Mouse (Mus musculus): ENCODE measurements around the gene Ptgis. TPM values are rescaled to one million over a fixed set of nuclear protein-coding genes. Genes with fewer than 3 reads are reported as not detected.
"Not testable (repeated sequence)": the region's sequence is repeated elsewhere in the genome, so short reads cannot be mapped to it uniquely, and the experiment has no call there.

Gene Ptgis
- total RNA-seq, 2 experiments from 2014 or later, result 1.4 to 1.8 TPM

DNA sequence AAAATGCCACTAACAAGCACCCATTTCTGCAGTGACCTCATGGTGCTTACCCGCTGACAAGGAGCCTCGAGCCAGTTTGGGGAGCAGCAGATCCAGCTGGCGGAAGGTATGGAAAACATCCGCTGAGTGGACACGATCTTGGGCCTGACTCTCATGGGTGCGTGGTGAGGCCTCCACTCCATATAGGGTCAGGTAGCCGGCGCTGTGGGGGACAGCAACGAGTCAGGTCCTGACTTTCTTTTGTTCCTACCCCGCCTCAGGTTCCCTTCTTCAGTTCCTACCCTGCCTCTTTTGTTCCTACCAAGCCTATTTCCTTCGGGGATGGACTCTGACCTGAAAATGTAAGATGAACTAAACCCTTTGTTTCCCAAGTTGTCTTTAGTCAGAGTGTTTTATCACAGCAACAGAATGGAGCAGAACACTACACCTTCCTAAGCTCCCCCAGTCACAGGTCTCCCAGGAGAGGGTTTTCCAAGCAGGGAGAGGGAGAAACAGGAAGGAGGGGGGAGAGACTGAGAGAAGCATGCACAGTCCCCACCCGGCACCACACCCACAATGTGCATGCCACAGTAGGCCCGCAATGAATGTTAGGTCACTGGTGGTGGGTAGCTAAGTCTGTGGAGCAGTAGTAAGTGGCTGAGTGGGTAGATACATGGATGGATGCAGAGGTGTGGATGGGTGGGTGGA lies 19.1 kb downstream of the Ptgis start:
- DNase-seq (ENCODE audit: extremely low spot score in 1 of 2, low spot score in 2 of 2), result no peak
- no peak for TF ChIP-seq CTCF (IDR thresholded peaks at IDR 0.05)
- intact Hi-C loops (cut with DNase I), result loop anchor here (5.0 kb wide), 1 partner anchor 196 kb away; no protein-coding TSS in a partner anchor
- no peak overlapping the region for H3K27ac ChIP-seq
- H3K4me3 ChIP-seq, result no peak overlapping the region

DNA sequence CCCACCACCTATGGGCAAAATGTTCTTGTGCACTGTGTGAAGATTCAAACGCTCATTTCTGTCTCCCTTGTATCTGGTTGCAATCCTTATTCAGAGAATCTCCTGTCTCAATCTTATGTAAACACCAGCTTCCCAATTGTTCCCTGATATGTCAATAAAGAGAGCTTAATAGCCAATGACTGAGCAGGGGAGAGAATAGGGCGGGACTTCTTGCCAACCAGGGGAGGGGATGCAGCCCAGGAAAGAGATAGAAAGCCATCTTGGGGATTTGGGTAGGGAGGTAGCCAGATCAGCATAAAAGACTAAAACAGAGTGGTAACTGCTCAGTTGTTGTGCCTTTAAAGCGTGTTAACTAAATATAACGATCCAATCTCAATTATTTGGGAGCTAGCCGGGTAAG lies 19.7 kb downstream of the Ptgis start:
- H3K27ac ChIP-seq, result no peak overlapping the region
- intact Hi-C loops (cut with DNase I), result loop anchor here (5.0 kb wide), 1 partner anchor 197 kb away; no protein-coding TSS in a partner anchor
- no peak for TF ChIP-seq CTCF (IDR thresholded peaks at IDR 0.05)
- no peak for DNase-seq (ENCODE audit: extremely low spot score in 1 of 2, low spot score in 2 of 2)
- no peak overlapping the region for H3K4me3 ChIP-seq

- H3K27ac ChIP-seq, result peak overlapping the region; percentile 54; the same call in 1 of the 2 replicates
- peak overlapping the region; percentile 11; the same call in 1 of the 2 replicates for H3K4me3 ChIP-seq
- peak; percentile 86 to 89 for DNase-seq (ENCODE audit: extremely low spot score in 1 of 2, low spot score in 2 of 2)
- TF ChIP-seq CTCF (IDR thresholded peaks at IDR 0.05), result peak; percentile 94
- intact Hi-C loops (cut with DNase I), result loop anchor here (1.0 kb wide), 2 partner anchors 107 to 147 kb away; no protein-coding TSS in a partner anchor
Measured at GRCm38 (mm10) chr2:167219154-167219775, 21.1 kb downstream of the Ptgis start.

DNA sequence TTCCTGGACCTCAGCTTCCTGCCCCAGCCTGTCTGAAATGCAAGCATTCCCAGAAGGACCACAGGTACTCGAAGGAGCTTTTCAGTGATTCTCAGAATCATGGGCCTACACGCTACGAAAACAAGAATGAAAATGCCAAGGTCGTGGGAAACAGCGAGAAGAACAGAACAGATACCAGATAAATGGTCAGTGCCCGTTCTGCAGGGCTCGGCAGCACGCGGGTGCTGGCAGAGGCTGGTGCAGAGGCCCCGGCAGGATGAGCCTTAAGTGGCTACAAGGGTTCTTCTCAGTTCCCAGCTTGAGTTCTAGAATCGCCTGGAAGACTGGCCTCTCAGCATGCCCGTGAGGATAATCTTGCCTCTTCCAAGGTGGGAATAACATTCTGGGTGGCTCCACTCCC lies 26.7 kb downstream of the Ptgis start:
- intact Hi-C loops (cut with DNase I), result no loop called here
- no peak for TF ChIP-seq CTCF (IDR thresholded peaks at IDR 0.05)
- H3K4me3 ChIP-seq, result no peak overlapping the region
- H3K27ac ChIP-seq, result no peak overlapping the region
- DNase-seq (ENCODE audit: extremely low spot score in 1 of 2, low spot score in 2 of 2), result no peak

GRCm38 (mm10) chr2:167213076-167213475 lies 27.3 kb downstream of the Ptgis start:
- Histone ChIP-seq H3K4me3 (no peak overlapping the region), H3K27ac (no peak overlapping the region)
- TF ChIP-seq CTCF (IDR thresholded peaks at IDR 0.05), result peak; percentile 11
- intact Hi-C loops (cut with DNase I), result no loop called here
- DNase-seq (ENCODE audit: extremely low spot score in 1 of 2, low spot score in 2 of 2), result no peak

DNA sequence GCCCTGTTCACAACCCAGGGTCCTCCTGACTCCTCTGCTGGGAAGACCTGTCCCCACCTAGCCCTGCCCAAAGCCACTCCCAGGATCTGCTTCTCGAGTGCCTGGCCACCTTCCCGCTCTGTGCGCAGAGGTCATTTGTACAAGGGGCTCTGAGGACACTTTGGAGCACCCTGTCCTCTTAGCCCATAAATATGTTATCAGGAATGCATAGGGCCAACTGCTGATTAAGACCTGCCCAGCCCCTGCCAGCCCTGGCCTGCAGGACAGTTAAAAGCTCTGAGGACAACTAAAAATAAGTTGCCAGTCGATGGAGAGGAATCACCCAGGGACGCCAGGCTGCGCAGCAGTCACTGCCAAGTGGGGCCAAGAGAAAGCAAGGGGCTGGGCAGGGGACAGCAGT lies 27.9 kb downstream of the Ptgis start:
- DNase-seq (ENCODE audit: extremely low spot score in 1 of 2, low spot score in 2 of 2), result no peak
- intact Hi-C loops (cut with DNase I), result no loop called here
- no peak for TF ChIP-seq CTCF (IDR thresholded peaks at IDR 0.05)
- H3K4me3 ChIP-seq, result no peak overlapping the region
- no peak overlapping the region for H3K27ac ChIP-seq

DNA sequence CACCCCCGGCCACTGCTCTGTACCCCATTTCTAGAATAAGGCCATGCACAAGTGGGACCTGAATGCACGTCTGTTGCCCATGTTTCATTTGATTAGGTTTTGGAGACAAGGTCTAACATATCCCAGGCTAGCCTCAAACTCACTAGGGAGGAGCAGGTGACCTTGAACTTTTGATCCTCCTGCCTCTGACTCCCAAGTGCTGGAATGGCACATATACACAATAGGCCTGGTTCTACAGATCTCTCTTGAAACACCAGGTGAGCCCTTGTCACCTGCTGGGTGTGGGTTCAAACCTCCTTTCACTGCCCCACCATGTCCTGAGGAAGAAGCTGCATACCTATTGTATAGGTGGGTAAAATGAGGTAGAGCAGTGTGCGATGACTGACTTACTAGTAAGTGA lies 28.3 kb downstream of the Ptgis start:
- H3K4me3 ChIP-seq, result no peak overlapping the region
- intact Hi-C loops (cut with DNase I), result no loop called here
- H3K27ac ChIP-seq, result no peak overlapping the region
- no peak for DNase-seq (ENCODE audit: extremely low spot score in 1 of 2, low spot score in 2 of 2)
- no peak for TF ChIP-seq CTCF (IDR thresholded peaks at IDR 0.05)

- TF ChIP-seq CTCF (IDR thresholded peaks at IDR 0.05), result no peak
- Histone ChIP-seq H3K27ac (no peak overlapping the region), H3K4me3 (no peak overlapping the region)
- DNase-seq (ENCODE audit: extremely low spot score in 1 of 2, low spot score in 2 of 2), result no peak
- intact Hi-C loops (cut with DNase I), result no loop called here
Measured at GRCm38 (mm10) chr2:167209900-167210299, 30.5 kb downstream of the Ptgis start.

DNA sequence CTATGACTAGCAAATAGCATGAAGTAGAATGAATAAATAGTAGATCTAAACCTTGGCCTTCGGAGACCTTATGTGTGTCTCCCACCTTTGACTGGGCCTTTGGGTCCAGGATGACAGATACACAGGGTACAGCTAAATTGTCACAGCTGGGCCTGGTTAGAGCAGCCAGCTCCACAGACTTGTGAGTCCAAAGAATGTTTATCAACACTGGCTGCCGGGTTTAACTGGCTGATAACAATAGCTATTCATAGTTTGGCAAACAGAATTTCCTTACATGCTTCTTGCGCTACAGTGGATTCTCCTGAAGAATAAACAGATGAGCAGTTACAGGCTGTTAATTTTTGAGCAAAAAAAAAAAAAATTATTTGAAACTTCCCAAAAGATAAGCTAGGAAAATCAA lies 31.4 kb downstream of the Ptgis start:
- TF ChIP-seq CTCF (IDR thresholded peaks at IDR 0.05), result no peak
- DNase-seq (ENCODE audit: extremely low spot score in 1 of 2, low spot score in 2 of 2), result no peak
- no peak overlapping the region for H3K27ac ChIP-seq
- no peak overlapping the region for H3K4me3 ChIP-seq
- intact Hi-C loops (cut with DNase I), result no loop called here

DNA sequence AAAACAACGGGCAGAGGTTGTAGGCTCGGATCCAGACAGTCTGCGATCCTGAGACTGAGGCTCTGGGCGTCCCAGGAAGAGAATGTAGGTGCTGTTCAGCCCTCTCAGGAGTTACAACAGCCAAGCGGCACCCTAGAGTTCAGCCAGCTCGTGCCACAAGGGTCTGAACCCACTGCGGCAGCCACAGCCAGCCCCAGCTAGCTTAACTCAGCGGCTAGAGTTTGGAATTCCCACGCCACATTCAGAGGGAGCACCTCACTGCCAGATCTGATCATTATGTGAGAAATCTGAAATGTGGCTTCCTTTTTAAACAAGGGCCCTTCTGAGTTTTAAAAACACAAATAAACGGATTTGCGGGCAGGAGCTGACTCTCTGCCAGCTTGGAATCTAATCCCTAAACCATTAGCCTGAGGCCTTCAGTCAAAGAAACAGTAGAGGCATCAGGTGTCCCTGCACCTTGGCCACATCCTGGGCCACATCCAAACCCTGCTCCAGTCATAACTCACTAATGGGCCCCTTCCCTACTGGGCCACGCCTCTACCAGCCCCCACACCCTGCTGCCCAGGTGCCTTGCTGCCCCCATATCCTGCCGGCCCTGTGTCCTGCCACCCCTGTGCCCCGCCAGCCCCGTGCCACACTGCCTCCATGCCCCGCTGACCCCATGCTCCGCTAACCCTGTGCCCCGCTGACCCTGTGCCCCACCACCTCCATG lies 34.3 kb downstream of the Ptgis start:
- Histone ChIP-seq H3K4me3 (no peak overlapping the region), H3K27ac (no peak overlapping the region)
- no peak for TF ChIP-seq CTCF (IDR thresholded peaks at IDR 0.05)
- intact Hi-C loops (cut with DNase I), result no loop called here
- DNase-seq (ENCODE audit: extremely low spot score in 1 of 2, low spot score in 2 of 2), result no peak

DNA sequence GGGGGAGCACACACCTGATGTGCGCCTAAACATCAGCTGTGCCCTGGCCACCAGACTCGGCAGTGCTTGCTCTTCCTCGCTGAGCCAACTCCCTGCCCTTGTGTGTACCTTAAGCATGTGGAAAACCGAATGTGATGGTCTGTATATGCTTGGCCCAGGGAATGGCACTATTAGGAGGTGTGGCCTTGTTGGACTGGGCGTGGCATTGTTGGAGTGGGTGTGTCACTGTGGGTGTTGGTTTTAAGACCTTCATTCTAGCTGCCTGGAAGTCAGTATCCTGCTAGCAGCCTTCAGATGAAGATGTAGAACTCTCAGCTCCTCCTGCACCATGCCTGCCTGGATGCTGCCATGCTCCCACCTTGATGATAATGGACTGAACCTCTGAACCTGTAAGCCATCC lies 35.7 kb downstream of the Ptgis start:
- H3K4me3 ChIP-seq; intact Hi-C loops (cut with DNase I); DNase-seq (ENCODE audit: extremely low spot score in 1 of 2, low spot score in 2 of 2); H3K27ac ChIP-seq: not testable (repeated sequence)

DNA sequence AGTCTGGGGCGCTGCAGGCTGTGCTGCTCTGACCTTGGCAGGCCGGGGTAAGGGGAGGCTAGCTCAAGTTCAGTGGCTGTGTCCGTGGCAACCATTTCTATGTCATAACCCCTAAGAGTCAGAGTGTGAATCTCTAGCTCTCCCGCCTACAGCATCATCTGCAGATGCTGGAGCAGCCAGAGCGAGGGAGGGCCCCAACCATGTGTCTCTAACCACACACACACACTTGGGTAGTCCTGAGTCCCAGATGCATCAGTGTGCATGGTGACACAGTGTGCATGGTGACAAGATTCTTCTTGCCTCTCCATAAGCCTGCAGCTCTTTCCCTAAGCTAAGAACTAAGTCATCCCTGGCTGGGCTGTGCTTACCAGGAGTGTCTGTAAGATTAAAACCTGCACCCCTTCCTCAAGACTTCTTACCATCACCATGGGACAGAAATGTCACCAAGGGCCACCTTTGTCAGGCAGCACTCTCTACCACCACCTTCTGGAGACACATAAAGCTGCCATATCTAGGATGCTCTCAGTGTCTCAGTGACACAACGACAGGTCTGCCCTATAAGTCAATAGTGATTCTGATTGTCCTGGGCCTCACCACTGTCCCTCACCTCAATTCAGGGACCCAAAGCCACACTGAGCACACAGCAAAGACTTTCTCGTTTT lies 36.8 kb downstream of the Ptgis start:
- TF ChIP-seq CTCF (IDR thresholded peaks at IDR 0.05), result peak; percentile 63
- intact Hi-C loops (cut with DNase I), result loop anchor here (2.0 kb wide), 1 partner anchor 131 kb away; no protein-coding TSS in a partner anchor
- Histone ChIP-seq H3K27ac (peak overlapping the region; percentile 99), H3K4me3 (no peak overlapping the region)
- no peak for DNase-seq (ENCODE audit: extremely low spot score in 1 of 2, low spot score in 2 of 2)

Data from left cerebral cortex, adult 2 months (tissue).